Mouse (Mus musculus) kidney, embryonic 16.5 days (tissue): ENCODE data around the gene Arntl2. TPM values are rescaled to one million over a fixed set of nuclear protein-coding genes. Genes with fewer than 3 reads are reported as not detected.
A peak's percentile ranks its signal among the peaks of the same experiment; 100 is the strongest.

ENCODE experiments used
- ATAC-seq: fragments of 200-750 bp; cut with Nextera tagmentation; 2 replicates; pipeline ENCODE4 v1.8.0; 2017; ENCODE audit warnings: moderate TSS enrichment; ENCODE audit not compliant: low FRiP score, low TSS enrichment
- H3K27ac ChIP-seq: fragments of 300-500 bp; sonication (generic); 2 replicates; pipeline ENCODE4 v1.5.1; 2014; ENCODE audit warnings: low read length
- H3K27me3 ChIP-seq: fragments of 300-500 bp; sonication (generic); 2 replicates; pipeline ENCODE4 v1.6.1; 2014; ENCODE audit warnings: low read length, control low read depth, mixed read lengths; ENCODE audit not compliant: insufficient read depth
- H3K36me3 ChIP-seq: fragments of 300-500 bp; sonication (generic); 2 replicates; pipeline ENCODE4 v1.6.1; 2014; ENCODE audit warnings: low read length, control low read depth, mixed read lengths; ENCODE audit not compliant: insufficient read depth
- H3K4me1 ChIP-seq: fragments of 300-500 bp; sonication (generic); 2 replicates; pipeline ENCODE4 v1.6.1; 2014; ENCODE audit warnings: low read length, control low read depth, mixed read lengths; ENCODE audit not compliant: insufficient read depth
- H3K4me2 ChIP-seq: fragments of 300-500 bp; sonication (generic); replicated peaks from 2 replicates; pipeline ENCODE4 v1.6.1; 2014; ENCODE audit warnings: low read depth, low read length
- H3K4me3 ChIP-seq: fragments of 300-500 bp; sonication (generic); 2 replicates; pipeline ENCODE4 v1.5.1; 2014; ENCODE audit warnings: mild to moderate bottlenecking, low read length
- H3K9ac ChIP-seq: fragments of 300-500 bp; sonication (generic); replicated peaks from 2 replicates; pipeline ENCODE4 v1.6.1; 2014; ENCODE audit warnings: low read length
- H3K9me3 ChIP-seq: fragments of 300-500 bp; sonication (generic); 2 replicates; pipeline ENCODE4 v1.6.1; 2016; ENCODE audit warnings: low read length, control low read depth
- WGBS: fragments of 180-500 bp; shearing (Covaris S2); extraction: QIAGEN DNeasy Blood & Tissue Kit; methylation state at CpG from one replicate; pipeline ENCODE4 v1.1.7; 2014; 5-methylcytosine and 5-hydroxymethylcytosine counted together
- polyA plus RNA-seq: library from polyadenylated mRNA; unstranded; fragments of >200 nt; fragmentation: Nextera tagmentation; extraction: Ambion mirVana; gene quantifications from 2 replicates; pipeline ENCODE4 v1.2.1, GENCODE M21; 2015

The Arntl2 gene
- polyA plus RNA-seq, 1 experiment from 2014 or later, result 3.0 TPM

GRCm38 (mm10) chr6:146820177-146820965 lies 24.5 kb downstream of the Arntl2 start:
- no peak overlapping the region for H3K4me3 ChIP-seq
- ATAC-seq, result 0 out of 2 replicates have a peak, but pooled peaks have one; percentile 46
- no peaks in the 10 kb centered on the region for H3K36me3 ChIP-seq
- 0 out of 2 replicates have a peak overlapping the region, but pooled peaks have one; percentile 27 for H3K9ac ChIP-seq
- no peak overlapping the region for H3K4me2 ChIP-seq
- no peak overlapping the region for H3K27ac ChIP-seq
- H3K4me1 ChIP-seq, result no peaks in the 10 kb centered on the region
- no peaks in the 10 kb centered on the region for H3K27me3 ChIP-seq
- 60% methylated on average over 29 of the region's 29 CpGs for WGBS
- H3K9me3 ChIP-seq, result no peaks in the 10 kb centered on the region

GRCm38 (mm10) chr6:146821958-146822357 lies 26.1 kb downstream of the Arntl2 start:
- Histone ChIP-seq H3K36me3 (no peaks in the 10 kb centered on the region), H3K4me1 (no peaks in the 10 kb centered on the region), H3K9me3 (no peaks in the 10 kb centered on the region), H3K4me3 (no peak overlapping the region), H3K27ac (no peak overlapping the region), H3K4me2 (no peak overlapping the region), H3K9ac (no peak overlapping the region), H3K27me3 (no peaks in the 10 kb centered on the region)
- no peak for ATAC-seq
- WGBS, result 89% methylated on average over 13 of the region's 13 CpGs

DNA sequence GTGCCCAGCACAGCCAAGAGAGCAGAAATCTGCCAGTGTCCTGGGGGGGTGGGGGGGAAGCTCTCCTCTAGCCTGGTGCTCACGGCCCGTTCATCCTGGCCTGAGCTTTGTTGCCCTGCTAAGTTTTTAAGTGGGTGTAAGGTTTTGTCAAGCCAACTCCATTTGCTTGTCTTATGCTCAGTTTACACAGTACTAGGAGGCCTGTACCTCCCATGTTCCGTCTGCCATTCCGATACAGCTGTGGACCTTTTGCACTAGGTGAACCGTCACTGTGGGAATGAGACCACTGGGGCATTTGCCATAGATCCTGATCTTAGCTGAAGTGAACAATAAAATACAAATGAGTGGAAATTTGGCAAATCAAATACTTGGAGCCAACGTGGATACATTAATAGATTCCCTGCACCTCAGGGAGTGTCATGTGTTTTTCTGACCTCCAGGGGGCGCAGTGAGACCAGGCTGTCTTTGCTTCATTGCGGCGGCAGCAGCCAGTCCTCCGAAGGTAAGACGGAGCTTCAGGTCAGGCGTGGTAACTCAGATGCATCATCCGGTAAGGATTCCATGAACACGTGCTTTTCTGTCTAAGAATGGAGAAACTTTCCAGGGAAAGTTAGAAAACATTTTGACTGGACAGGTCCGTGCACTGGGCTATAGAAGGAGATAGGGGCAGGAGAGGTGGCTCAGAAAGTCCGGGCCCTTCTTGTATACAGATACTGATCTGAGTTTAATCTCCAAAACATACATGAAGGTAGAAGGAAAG lies 29.1 kb downstream of the Arntl2 start:
- Histone ChIP-seq H3K27me3 (no peaks in the 10 kb centered on the region), H3K27ac (no peak overlapping the region), H3K4me1 (no peaks in the 10 kb centered on the region), H3K4me3 (no peak overlapping the region), H3K9ac (no peak overlapping the region), H3K36me3 (no peaks in the 10 kb centered on the region), H3K9me3 (no peaks in the 10 kb centered on the region), H3K4me2 (no peak overlapping the region)
- 40% methylated on average over 16 of the region's 16 CpGs for WGBS
- peak; percentile 30; the same call in 1 of the 2 replicates for ATAC-seq

DNA sequence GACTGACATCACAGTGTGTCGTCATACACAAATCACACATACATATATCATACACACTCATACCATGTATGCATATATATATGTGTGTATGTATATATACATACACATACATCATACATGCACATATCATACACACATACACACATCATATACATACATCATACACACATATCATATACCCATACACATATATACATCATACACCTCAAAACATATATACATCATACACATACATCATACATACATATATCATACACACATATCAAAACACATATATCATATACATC lies 29.6 kb downstream of the Arntl2 start:
- ATAC-seq, result no peak
- H3K36me3 ChIP-seq, result no peaks in the 10 kb centered on the region
- no peak overlapping the region for H3K4me2 ChIP-seq
- no peak overlapping the region for H3K27ac ChIP-seq
- 95% methylated on average over 1 of the region's 1 CpGs for WGBS
- H3K4me3 ChIP-seq, result no peak overlapping the region
- no peaks in the 10 kb centered on the region for H3K27me3 ChIP-seq
- H3K9ac ChIP-seq, result no peak overlapping the region
- no peaks in the 10 kb centered on the region for H3K4me1 ChIP-seq
- H3K9me3 ChIP-seq, result no peaks in the 10 kb centered on the region

DNA sequence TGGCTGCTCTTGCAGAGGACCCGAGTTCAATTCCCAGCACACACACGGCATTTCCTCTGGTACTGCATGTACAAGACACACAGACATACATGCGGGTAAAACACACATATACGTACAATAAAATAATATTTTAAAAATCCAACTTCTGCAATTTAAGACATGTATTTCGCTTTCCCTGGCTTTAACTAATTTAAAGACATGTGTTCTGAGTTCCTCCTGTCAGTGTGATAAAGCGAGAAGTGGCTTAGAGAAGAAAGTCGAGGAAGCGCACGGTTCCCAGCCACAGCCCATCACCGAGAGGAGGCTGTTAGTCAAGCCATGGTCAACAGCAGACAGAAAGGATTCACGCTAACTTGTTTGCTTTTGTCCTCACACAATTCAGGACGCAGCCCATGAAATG lies 35.5 kb downstream of the Arntl2 start:
- no peak for ATAC-seq
- no peaks in the 10 kb centered on the region for H3K36me3 ChIP-seq
- WGBS, result 90% methylated on average over 12 of the region's 12 CpGs

GRCm38 (mm10) chr6:146833485-146834314 lies 37.8 kb downstream of the Arntl2 start:
- H3K4me2 ChIP-seq, result no peak overlapping the region
- ATAC-seq, result peak; percentile 78
- no peak overlapping the region for H3K4me3 ChIP-seq
- H3K27me3 ChIP-seq, result no peaks in the 10 kb centered on the region
- H3K36me3 ChIP-seq, result no peaks in the 10 kb centered on the region
- H3K9me3 ChIP-seq, result no peaks in the 10 kb centered on the region
- H3K27ac ChIP-seq, result no peak overlapping the region
- no peaks in the 10 kb centered on the region for H3K4me1 ChIP-seq
- 67% methylated on average over 6 of the region's 6 CpGs for WGBS
- no peak overlapping the region for H3K9ac ChIP-seq

More for the DNA sequence above, 35.5 kb downstream of the Arntl2 start:
- Histone ChIP-seq H3K27me3 (no peaks in the 10 kb centered on the region), H3K27ac (no peak overlapping the region), H3K9me3 (no peaks in the 10 kb centered on the region), H3K4me3 (no peak overlapping the region), H3K4me1 (no peaks in the 10 kb centered on the region), H3K9ac (no peak overlapping the region), H3K4me2 (no peak overlapping the region)

GRCm38 (mm10) chr6:146834342-146834741 lies 38.5 kb downstream of the Arntl2 start:
- H3K9ac ChIP-seq, result no peak overlapping the region
- H3K27me3 ChIP-seq, result no peaks in the 10 kb centered on the region
- no peak overlapping the region for H3K4me3 ChIP-seq
- H3K4me2 ChIP-seq, result no peak overlapping the region
- no peaks in the 10 kb centered on the region for H3K4me1 ChIP-seq
- ATAC-seq, result no peak
- WGBS, result 80% methylated on average over 3 of the region's 3 CpGs
- H3K27ac ChIP-seq, result no peak overlapping the region
- no peaks in the 10 kb centered on the region for H3K36me3 ChIP-seq
- no peaks in the 10 kb centered on the region for H3K9me3 ChIP-seq

- ATAC-seq, result no peak
- Histone ChIP-seq H3K27ac (no peak overlapping the region), H3K9ac (no peak overlapping the region), H3K4me1 (no peaks in the 10 kb centered on the region), H3K9me3 (no peaks in the 10 kb centered on the region), H3K36me3 (no peaks in the 10 kb centered on the region), H3K4me2 (no peak overlapping the region), H3K27me3 (no peaks in the 10 kb centered on the region), H3K4me3 (no peak overlapping the region)
- 14% methylated on average over 4 of the region's 4 CpGs for WGBS
Observed at GRCm38 (mm10) chr6:146835784-146836183, 39.9 kb downstream of the Arntl2 start.

DNA sequence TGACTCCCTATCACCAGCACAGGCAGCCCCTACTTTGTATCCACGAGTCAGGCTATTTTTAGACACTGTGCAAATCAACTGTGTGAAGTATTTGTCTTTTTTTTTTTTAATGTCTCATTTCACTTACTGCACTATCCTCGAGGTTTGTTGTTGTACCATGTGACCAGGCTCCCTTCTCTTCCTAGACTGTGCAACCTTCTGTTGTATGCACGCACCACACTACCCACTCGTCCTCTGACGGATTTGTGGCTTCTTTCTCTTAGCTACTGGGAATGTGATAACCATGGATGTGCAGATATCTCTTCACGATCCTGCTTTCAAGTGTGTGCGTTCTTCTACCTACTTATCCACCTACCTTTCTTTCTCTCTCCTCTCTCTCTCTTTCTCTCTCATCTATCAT lies 41.5 kb downstream of the Arntl2 start:
- Histone ChIP-seq H3K4me3 (no peak overlapping the region), H3K36me3 (no peaks in the 10 kb centered on the region), H3K9me3 (no peaks in the 10 kb centered on the region), H3K4me1 (no peaks in the 10 kb centered on the region), H3K4me2 (no peak overlapping the region), H3K27ac (no peak overlapping the region), H3K9ac (no peak overlapping the region), H3K27me3 (no peaks in the 10 kb centered on the region)
- 71% methylated on average over 7 of the region's 7 CpGs for WGBS
- no peak for ATAC-seq
